Mouse (Mus musculus): ENCODE measurements around the gene Angptl1. TPM values are rescaled to one million over a fixed set of nuclear protein-coding genes. Genes with fewer than 3 reads are reported as not detected.

Angptl1 gene
- polyA plus RNA-seq, 1 experiment from 2014 or later: 65.3 TPM

Other genes with a start within 250 kb of the Angptl1 start
- gene Tor3a, start 164.2 kb upstream of the Angptl1 start, polyA plus RNA-seq (2015; fragmentation: Nextera tagmentation; extraction: Ambion mirVana): 13.7 and 15.4 TPM in 2 replicates
- 26.9 and 28.0 TPM in 2 replicates for gene Fam20b, start 119.5 kb upstream of the Angptl1 start, polyA plus RNA-seq (2015; fragmentation: Nextera tagmentation; extraction: Ambion mirVana)
- gene Ralgps2, start 101.1 kb downstream of the Angptl1 start, polyA plus RNA-seq (2015; fragmentation: Nextera tagmentation; extraction: Ambion mirVana): 74.4 and 88.1 TPM in 2 replicates